Mouse (Mus musculus) limb, embryonic 14.5 days (tissue): ENCODE results near the gene Gfy. TPM values are rescaled to one million over a fixed set of nuclear protein-coding genes. Genes with fewer than 3 reads are reported as not detected.
"Not testable (repeated sequence)": the region's sequence is repeated elsewhere in the genome, so short reads cannot be mapped to it uniquely, and the experiment has no call there.

Source experiments
- ATAC-seq: fragments of 200-750 bp; cut with Nextera tagmentation; 2 replicates; pipeline ENCODE4 v1.8.0; 2017; ENCODE audit warnings: low read depth, moderate number of reproducible peaks, moderate TSS enrichment; ENCODE audit not compliant: low FRiP score
- DNase-seq: peaks from one replicate; pipeline ENCODE4 v3.0.0-alpha.2; 2015; ENCODE audit warnings: low spot score
- H3K27ac ChIP-seq: fragments of 300-500 bp; sonication (generic); replicated peaks from 2 replicates; pipeline ENCODE4 v1.5.1; 2014; ENCODE audit warnings: low read depth, mild to moderate bottlenecking, low read length, moderate library complexity, mixed read lengths
- H3K27me3 ChIP-seq: fragments of 300-500 bp; sonication (generic); 2 replicates; pipeline ENCODE4 v1.6.1; 2014; ENCODE audit warnings: low read length, mixed read lengths; ENCODE audit not compliant: control insufficient read depth, insufficient read depth
- H3K36me3 ChIP-seq: fragments of 300-500 bp; sonication (generic); 2 replicates; pipeline ENCODE4 v1.6.1; 2014; ENCODE audit warnings: mild to moderate bottlenecking, low read length, moderate library complexity, mixed read lengths; ENCODE audit not compliant: control insufficient read depth, insufficient read depth
- H3K4me1 ChIP-seq: fragments of 300-500 bp; sonication (generic); 2 replicates; pipeline ENCODE4 v1.6.1; 2014; ENCODE audit warnings: antibody characterized with exemption, low read length, mixed read lengths; ENCODE audit not compliant: control insufficient read depth, insufficient read depth
- H3K4me2 ChIP-seq: fragments of 300-500 bp; sonication (generic); replicated peaks from 2 replicates; pipeline ENCODE4 v1.6.1; 2014; ENCODE audit warnings: low read depth, mild to moderate bottlenecking, low read length, moderate library complexity; ENCODE audit not compliant: severe bottlenecking
- H3K4me3 ChIP-seq: fragments of 300-500 bp; sonication (generic); replicated peaks from 2 replicates; pipeline ENCODE4 v1.5.1; 2014; ENCODE audit warnings: low read length
- H3K9ac ChIP-seq: fragments of 300-500 bp; sonication (generic); 2 replicates; pipeline ENCODE4 v1.6.1; 2014; ENCODE audit warnings: mild to moderate bottlenecking, low read depth, low read length, moderate library complexity; ENCODE audit not compliant: severe bottlenecking
- H3K9me3 ChIP-seq: fragments of 300-500 bp; sonication (generic); 2 replicates; pipeline ENCODE4 v1.6.1; 2016; ENCODE audit warnings: low read length; ENCODE audit not compliant: control insufficient read depth
- POLR2A ChIP-seq: fragments of 200-500 bp; IDR thresholded peaks from 2 replicates; pipeline ENCODE4 v1.8.0; 2012; ENCODE audit warnings: inconsistent platforms, mild to moderate bottlenecking, moderate library complexity, borderline replicate concordance; ENCODE audit not compliant: insufficient read depth, insufficient read length; ENCODE audit errors: extremely low read depth
- WGBS: fragments of 180-500 bp; shearing (Covaris S2); extraction: QIAGEN DNeasy Blood & Tissue Kit; methylation state at CpG from one replicate; pipeline ENCODE4 v1.1.7; 2014; 5-methylcytosine and 5-hydroxymethylcytosine counted together
- polyA plus RNA-seq, 2 experiments: library from polyadenylated mRNA; depleted of rRNA in 1 of 2; stranded (reverse) in 1 of 2; unstranded in 1 of 2; fragments of >200 nt; fragmentation: Nextera tagmentation in 1 of 2; extraction: Ambion mirVana in 1 of 2; gene quantifications; 2 replicates each; pipeline versions ENCODE4 v1.2.1 to v1.2.3; 2012 to 2014

The Gfy gene
- polyA plus RNA-seq, 2 experiments = 0.09 TPM; not detected in 1

DNA sequence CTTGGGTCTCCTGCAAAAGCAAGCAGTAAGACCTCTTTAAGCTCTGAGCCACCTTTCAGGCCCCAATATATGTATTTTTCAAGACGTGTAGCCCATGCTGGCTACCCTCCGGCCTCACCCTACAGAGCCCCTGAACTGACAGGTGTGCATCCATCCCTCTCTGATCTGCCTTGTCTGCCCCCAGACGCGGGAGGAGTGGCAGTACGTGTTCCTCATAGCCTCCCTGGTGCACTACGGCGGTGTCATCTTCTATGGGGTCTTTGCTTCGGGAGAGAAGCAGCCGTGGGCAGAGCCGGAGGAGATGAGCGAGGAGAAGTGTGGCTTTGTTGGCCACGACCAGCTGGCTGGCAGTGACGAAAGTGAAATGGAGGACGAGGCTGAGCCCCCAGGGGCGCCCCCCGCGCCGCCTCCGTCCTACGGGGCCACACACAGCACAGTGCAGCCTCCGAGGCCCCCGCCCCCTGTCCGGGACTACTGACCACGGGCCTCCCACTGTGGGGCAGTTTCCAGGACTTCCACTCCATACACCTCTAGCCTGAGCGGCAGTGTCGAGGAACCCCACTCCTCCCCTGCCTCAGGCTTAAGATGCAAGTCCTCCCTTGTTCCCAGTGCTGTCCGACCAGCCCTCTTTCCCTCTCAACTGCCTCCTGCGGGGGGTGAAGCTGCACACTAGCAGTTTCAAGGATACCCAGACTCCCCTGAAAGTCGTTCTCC, 4.6 kb downstream of the Gfy start:
- Histone ChIP-seq H3K27ac (no peak overlapping the region), H3K4me1 (no peaks in the 10 kb centered on the region), H3K36me3 (no peaks in the 10 kb centered on the region), H3K4me3 (no peak overlapping the region), H3K9ac (no peak overlapping the region), H3K4me2 (0 out of 2 replicates have a peak overlapping the region, but pooled peaks have one; percentile 10), H3K27me3 (peaks cover 61% of the 10 kb centered on the region), H3K9me3 (peaks cover 9% of the 10 kb centered on the region)
- TF ChIP-seq POLR2A = no peak
- 5% methylated on average over 24 of the region's 29 CpGs for WGBS
- ATAC-seq = no peak
- DNase-seq = no peak

DNA sequence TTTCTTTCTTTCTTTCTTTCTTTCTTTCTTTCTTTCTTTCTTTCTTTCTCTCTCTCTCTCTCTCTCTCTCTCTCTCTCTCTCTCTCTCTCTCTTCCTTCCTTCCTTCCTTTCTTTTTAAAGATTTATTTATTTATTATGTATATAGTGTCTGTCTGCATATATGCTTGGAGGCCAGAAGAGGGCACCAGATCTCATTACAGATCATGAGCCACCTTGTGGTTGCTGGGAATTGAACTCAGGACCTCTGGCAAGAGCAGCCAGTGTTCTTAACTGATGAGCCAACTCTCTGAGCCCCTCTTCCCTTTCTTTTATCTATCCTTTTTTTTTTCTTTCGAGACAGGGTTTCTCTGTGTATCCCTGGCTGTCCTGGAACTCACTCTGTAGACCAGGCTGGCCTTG, 5.6 kb downstream of the Gfy start:
- not testable (repeated sequence) for DNase-seq, H3K9ac ChIP-seq, H3K4me1 ChIP-seq, H3K4me2 ChIP-seq, H3K4me3 ChIP-seq, H3K27ac ChIP-seq, H3K36me3 ChIP-seq, ATAC-seq
- H3K27me3 ChIP-seq = peaks cover 63% of the 10 kb centered on the region
- 67% methylated on average over 1 of the region's 1 CpGs for WGBS
- peaks cover 19% of the 10 kb centered on the region for H3K9me3 ChIP-seq

DNA sequence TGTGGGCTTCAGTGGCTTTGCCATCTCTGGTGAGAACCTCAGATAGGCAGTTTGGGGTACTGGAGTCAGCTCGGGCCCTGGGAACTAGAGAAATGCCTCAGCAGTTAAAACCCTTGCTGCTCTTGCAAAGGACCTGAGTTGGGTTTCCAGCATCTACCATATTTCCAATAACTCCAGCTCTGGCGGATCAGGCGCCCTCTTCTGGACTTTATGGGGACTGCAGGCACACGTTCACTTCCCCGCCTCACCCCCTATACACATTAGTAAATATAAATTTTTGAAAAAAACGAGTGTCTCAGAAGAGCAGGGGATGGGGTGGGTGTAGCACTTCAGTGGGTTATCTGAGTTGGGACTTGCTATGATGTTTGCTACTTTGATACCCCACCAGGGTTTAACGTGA, 6.4 kb downstream of the Gfy start:
- no peaks in the 10 kb centered on the region for H3K4me1 ChIP-seq
- ATAC-seq (no peak), DNase-seq (no peak)
- H3K4me2 ChIP-seq = no peak overlapping the region
- peaks cover 19% of the 10 kb centered on the region for H3K9me3 ChIP-seq
- 65% methylated on average over 7 of the region's 7 CpGs for WGBS
- H3K4me3 ChIP-seq = no peak overlapping the region
- H3K9ac ChIP-seq = no peak overlapping the region
- H3K27me3 ChIP-seq = peaks cover 63% of the 10 kb centered on the region
- H3K36me3 ChIP-seq = no peaks in the 10 kb centered on the region
- H3K27ac ChIP-seq = no peak overlapping the region
- TF ChIP-seq POLR2A = no peak

DNA sequence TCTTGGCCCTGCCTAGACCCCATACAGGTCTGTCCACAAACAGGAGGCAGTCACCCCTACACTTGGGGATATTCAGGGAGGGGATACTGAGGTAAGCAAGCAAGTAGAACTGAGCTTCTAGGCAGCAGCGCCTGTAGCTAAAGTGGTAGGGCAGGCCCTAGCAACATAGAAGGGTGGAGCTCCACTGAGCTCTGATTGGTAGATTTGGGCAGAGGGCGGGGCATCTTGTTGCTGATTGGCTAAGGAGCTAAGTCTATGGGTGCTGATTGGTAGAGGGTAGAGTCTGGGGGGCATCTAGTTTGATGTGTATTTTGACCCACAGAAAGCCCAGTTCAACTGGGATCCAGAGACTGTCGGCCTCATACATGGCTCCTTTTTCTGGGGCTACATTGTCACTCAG, 9.9 kb downstream of the Gfy start:
- DNase-seq (no peak), ATAC-seq (no peak)
- Histone ChIP-seq H3K4me1 (no peaks in the 10 kb centered on the region), H3K36me3 (no peaks in the 10 kb centered on the region), H3K4me3 (no peak overlapping the region), H3K9ac (no peak overlapping the region), H3K27me3 (peaks cover 62% of the 10 kb centered on the region), H3K4me2 (no peak overlapping the region), H3K9me3 (peaks cover 19% of the 10 kb centered on the region), H3K27ac (no peak overlapping the region)
- 98% methylated on average over 3 of the region's 3 CpGs for WGBS
- TF ChIP-seq POLR2A = no peak

DNA sequence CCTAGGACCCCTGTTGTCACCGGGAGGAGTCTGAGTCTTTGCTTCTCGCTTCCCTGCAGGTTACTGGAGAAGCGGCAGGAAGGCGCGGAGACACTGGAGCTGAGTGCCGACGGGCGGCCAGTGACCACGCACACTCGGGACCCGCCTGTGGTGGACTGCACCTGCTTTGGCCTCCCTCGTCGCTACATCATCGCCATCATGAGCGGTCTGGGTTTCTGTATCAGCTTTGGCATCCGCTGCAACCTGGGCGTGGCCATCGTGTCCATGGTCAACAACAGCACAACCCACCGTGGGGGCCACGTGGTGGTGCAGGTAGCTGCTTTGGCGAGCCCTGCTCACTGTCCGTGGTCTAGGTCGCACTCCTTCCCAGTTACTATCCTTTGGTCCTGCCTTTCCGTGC, 10.7 kb downstream of the Gfy start:
- no peak overlapping the region for H3K4me3 ChIP-seq
- no peak for TF ChIP-seq POLR2A
- no peak overlapping the region for H3K9ac ChIP-seq
- no peak overlapping the region for H3K27ac ChIP-seq
- DNase-seq (no peak), ATAC-seq (no peak)
- 0 out of 2 replicates have a peak, but pooled peaks cover 4% of the 10 kb centered on the region for H3K4me1 ChIP-seq
- 8% methylated on average over 24 of the region's 24 CpGs for WGBS
- peaks cover 63% of the 10 kb centered on the region for H3K27me3 ChIP-seq
- no peaks in the 10 kb centered on the region for H3K36me3 ChIP-seq
- H3K9me3 ChIP-seq = peaks cover 19% of the 10 kb centered on the region
- no peak overlapping the region for H3K4me2 ChIP-seq
